Mouse (Mus musculus): Measurements from ENCODE around the gene Nell1.
A peak's percentile ranks its signal among the peaks of the same experiment; 100 is the strongest.

DNA sequence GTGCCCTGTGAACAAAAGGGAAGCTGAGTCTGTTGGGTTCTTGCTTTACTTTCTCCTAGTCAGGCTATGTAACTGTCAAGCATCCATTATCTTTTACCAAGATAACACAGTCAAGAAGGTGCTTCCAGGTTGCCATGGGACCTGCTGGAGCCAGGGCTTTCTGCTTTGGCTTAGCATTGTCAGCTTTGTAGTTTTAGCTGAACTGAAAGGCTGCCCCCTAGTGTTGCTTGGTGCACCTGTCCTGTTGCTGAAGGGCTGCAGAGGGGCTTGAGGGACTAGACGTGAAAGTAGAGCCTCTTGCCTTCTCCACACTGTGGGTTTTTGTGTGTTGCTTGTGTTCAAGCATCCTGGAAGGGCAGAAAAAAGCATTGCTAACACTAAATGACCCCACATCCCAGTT, 510.6 kb downstream of the Nell1 start:
- peak; percentile 54 for TF ChIP-seq CTCF (IDR thresholded peaks at IDR 0.05; ENCODE audit: insufficient read depth, low read length)
- no peak for TF ChIP-seq POLR2A (IDR thresholded peaks at IDR 0.05; ENCODE audit: borderline replicate concordance, extremely low read depth, low read depth, low read length)

Data from lung, adult 2 months (tissue).